Mouse (Mus musculus) liver, embryonic 14.5 days (tissue): ENCODE measurements at regions not wholly inside any gene's neighbourhood (a gene's known extent, or its start where the extent isn't known, plus 50 kb on each side); places are given as distances from the start of the nearest gene placed in this dataset.

Source experiments
- ATAC-seq: fragments of 200-750 bp; cut with Nextera tagmentation; 2 replicates; pipeline ENCODE4 v1.8.0; 2017; ENCODE audit warnings: moderate number of reproducible peaks, mild to moderate bottlenecking, moderate library complexity; ENCODE audit not compliant: insufficient read depth
- DNase-seq, 3 experiments: peaks; one replicate each; pipeline ENCODE4 v3.0.0-alpha.2; 2012 to 2013; ENCODE audit warnings: low read depth in 3 of 3, low spot score in 3 of 3
- H3K27ac ChIP-seq: fragments of 300-500 bp; sonication (generic); 2 replicates; pipeline ENCODE4 v1.5.1; 2014; ENCODE audit warnings: moderate library complexity, mild to moderate bottlenecking, control low read depth, inconsistent platforms
- H3K27me3 ChIP-seq: fragments of 300-500 bp; sonication (generic); 2 replicates; pipeline ENCODE4 v1.6.1; 2014; ENCODE audit warnings: mild to moderate bottlenecking, low read length, moderate library complexity; ENCODE audit not compliant: control insufficient read depth, insufficient read depth
- H3K36me3 ChIP-seq: fragments of 300-500 bp; sonication (generic); replicated peaks from 2 replicates; pipeline ENCODE4 v1.6.1; 2014; ENCODE audit warnings: low read depth; ENCODE audit not compliant: control insufficient read depth, insufficient read depth
- H3K4me1 ChIP-seq, 2 experiments: fragments of 200-500 bp in 1 of 2; fragments of 300-500 bp in 1 of 2; sonication (generic) in 1 of 2; replicated peaks; 2 replicates each; pipeline ENCODE4 v1.6.1; 2012 to 2014; ENCODE audit warnings: antibody characterized with exemption in 1 of 2, inconsistent platforms in 1 of 2, low read length in 1 of 2; ENCODE audit not compliant: control insufficient read depth in 2 of 2, insufficient read depth in 2 of 2
- H3K4me2 ChIP-seq: fragments of 300-500 bp; sonication (generic); 2 replicates; pipeline ENCODE4 v1.6.1; 2014; ENCODE audit warnings: low read depth, mild to moderate bottlenecking, control low read depth, moderate library complexity
- H3K4me3 ChIP-seq, 2 experiments: fragments of 200-500 bp in 1 of 2; fragments of 300-500 bp in 1 of 2; sonication (generic) in 1 of 2; 2 replicates each; pipeline ENCODE4 v1.5.1; 2012 to 2014; ENCODE audit warnings: low read depth in 2 of 2, low read length in 2 of 2, mild to moderate bottlenecking in 2 of 2, control low read depth in 1 of 2, inconsistent platforms in 1 of 2, moderate library complexity in 1 of 2; ENCODE audit not compliant: insufficient read depth in 1 of 2
- H3K9ac ChIP-seq: fragments of 300-500 bp; sonication (generic); replicated peaks from 2 replicates; pipeline ENCODE4 v1.6.1; 2014; ENCODE audit warnings: mild to moderate bottlenecking, control low read depth, moderate library complexity
- H3K9me3 ChIP-seq: fragments of 300-500 bp; sonication (generic); 2 replicates; pipeline ENCODE4 v1.6.1; 2016; ENCODE audit warnings: low read length, mixed read lengths; ENCODE audit not compliant: control insufficient read depth
- CTCF ChIP-seq: IDR thresholded peaks from 2 replicates; pipeline ENCODE4 v1.5.1; 2016; ENCODE audit warnings: antibody characterized with exemption, low read depth, control low read depth
- EP300 ChIP-seq: IDR thresholded peaks from 2 replicates; pipeline ENCODE4 v1.6.1; 2016; ENCODE audit warnings: antibody characterized with exemption, low read depth
- WGBS: fragments of 180-500 bp; shearing (Covaris S2); extraction: QIAGEN DNeasy Blood & Tissue Kit; methylation state at CpG from one replicate; pipeline ENCODE4 v1.1.7; 2014; ENCODE audit not compliant: insufficient replicate concordance; 5-methylcytosine and 5-hydroxymethylcytosine counted together

DNA sequence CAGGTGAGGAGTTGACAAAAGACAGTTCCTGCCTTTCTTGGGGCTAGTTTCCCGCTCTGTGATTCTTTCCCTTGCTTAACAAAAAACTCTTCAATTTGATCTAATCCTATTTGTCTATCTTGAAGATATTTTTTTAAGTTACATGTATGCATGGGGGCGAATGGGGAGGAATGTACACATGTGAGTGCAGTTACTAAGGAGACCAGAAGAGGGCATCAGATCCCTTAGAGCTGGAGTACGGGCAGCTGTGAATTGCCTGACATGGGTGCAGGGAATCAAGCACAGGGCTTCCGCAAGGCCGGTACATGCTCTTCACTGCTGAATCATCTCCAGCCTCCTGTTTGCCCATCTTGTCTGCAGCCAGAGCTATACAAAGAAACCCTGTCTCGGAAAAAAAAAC, 79.8 kb upstream of the Ppp2r5c start:
- no peak for DNase-seq
- H3K4me2 ChIP-seq: no peak overlapping the region
- H3K36me3 ChIP-seq: no peaks in the 10 kb centered on the region
- 77% methylated on average over 6 of the region's 6 CpGs for WGBS
- no peak overlapping the region for H3K27ac ChIP-seq
- H3K9me3 ChIP-seq: no peaks in the 10 kb centered on the region
- no peak overlapping the region for H3K9ac ChIP-seq
- H3K4me3 ChIP-seq: no peak overlapping the region
- no peak for ATAC-seq
- TF ChIP-seq CTCF (no peak), EP300 (no peak)
- H3K27me3 ChIP-seq: no peaks in the 10 kb centered on the region
- H3K4me1 ChIP-seq: no peaks in the 10 kb centered on the region

DNA sequence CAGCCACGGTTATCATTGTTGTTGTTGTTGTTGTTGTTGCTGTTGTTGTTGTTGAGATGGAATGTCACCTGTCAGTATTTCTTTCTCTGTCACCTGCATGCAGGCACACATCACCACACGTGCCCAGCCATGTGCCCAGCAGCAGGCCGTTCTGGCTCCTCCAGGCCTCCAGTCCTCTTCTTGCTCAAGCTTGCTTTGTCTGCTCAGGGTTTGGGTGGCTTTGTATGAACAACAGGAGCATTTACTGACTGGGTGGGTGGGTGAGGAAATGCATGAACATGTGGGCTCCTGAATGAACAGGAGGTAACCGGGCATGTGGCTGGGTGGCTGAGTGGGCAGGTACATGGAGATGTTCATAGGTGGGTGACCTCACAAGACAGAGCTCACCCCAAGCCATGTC, 79.1 kb upstream of the Ppp2r5c start:
- no peaks in the 10 kb centered on the region for H3K9me3 ChIP-seq
- no peaks in the 10 kb centered on the region for H3K4me1 ChIP-seq
- TF ChIP-seq EP300 (no peak), CTCF (no peak)
- no peak overlapping the region for H3K4me2 ChIP-seq
- H3K4me3 ChIP-seq: no peak overlapping the region
- H3K27me3 ChIP-seq: no peaks in the 10 kb centered on the region
- WGBS: 65% methylated on average over 4 of the region's 4 CpGs
- no peaks in the 10 kb centered on the region for H3K36me3 ChIP-seq
- no peak overlapping the region for H3K27ac ChIP-seq
- no peak for DNase-seq
- H3K9ac ChIP-seq: no peak overlapping the region
- no peak for ATAC-seq

DNA sequence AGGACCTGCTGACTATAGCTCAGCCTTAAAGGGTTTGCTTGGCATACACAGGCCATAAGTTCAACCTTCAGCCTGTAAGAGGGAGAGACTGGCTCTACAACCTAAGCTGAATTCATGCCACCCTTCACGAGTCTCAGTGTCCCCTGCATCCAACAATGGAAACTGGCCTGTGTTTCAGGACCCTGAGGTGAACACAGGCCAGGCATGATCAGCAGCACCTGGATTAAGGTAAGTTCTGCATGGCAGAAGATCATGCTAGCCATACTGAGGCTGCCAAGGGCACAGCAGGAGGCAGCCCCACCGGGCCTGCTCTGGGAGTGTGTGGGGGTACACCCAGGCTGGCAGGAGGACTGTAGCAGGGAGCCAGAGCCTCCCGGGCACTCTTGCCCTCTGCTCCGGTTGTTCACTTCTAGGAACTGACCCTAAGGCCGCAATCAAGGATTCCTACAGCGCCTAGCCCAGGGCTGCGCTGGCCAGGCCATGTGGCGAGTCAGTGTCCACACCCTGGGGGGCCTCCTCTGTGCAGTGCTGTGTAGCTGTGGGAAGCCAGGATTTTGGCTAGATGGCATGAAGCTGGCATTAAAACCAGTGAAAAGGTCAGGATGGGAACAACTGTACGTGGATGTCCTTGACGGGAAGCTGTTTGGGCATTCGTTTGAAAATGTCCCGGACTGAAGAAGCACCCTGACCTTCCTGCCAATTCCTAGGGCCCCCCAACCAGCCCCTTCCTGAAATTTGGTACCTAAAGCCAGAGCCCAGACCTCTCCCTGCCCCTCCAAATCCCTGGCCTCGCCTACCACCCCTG, 74.8 kb upstream of the Ppp2r5c start:
- WGBS: 67% methylated on average over 13 of the region's 13 CpGs

GRCm38 (mm10) chr12:110372986-110373385, 73.9 kb upstream of the Ppp2r5c start:
- TF ChIP-seq EP300 (no peak), CTCF (no peak)
- H3K4me3 ChIP-seq: no peak overlapping the region
- H3K9ac ChIP-seq: no peak overlapping the region
- peaks cover 3% of the 10 kb centered on the region for H3K27me3 ChIP-seq
- H3K4me1 ChIP-seq: no peaks in the 10 kb centered on the region
- H3K4me2 ChIP-seq: no peak overlapping the region
- DNase-seq (no peak), ATAC-seq (no peak)
- no peaks in the 10 kb centered on the region for H3K9me3 ChIP-seq
- no peaks in the 10 kb centered on the region for H3K36me3 ChIP-seq
- 53% methylated on average over 9 of the region's 9 CpGs for WGBS
- no peak overlapping the region for H3K27ac ChIP-seq

More for the DNA sequence above, 74.8 kb upstream of the Ppp2r5c start:
- no peak overlapping the region for H3K4me2 ChIP-seq
- H3K9ac ChIP-seq: no peak overlapping the region
- DNase-seq (no peak), ATAC-seq (no peak)
- H3K27ac ChIP-seq: no peak overlapping the region
- no peaks in the 10 kb centered on the region for H3K36me3 ChIP-seq
- TF ChIP-seq EP300 (no peak), CTCF (no peak)
- no peaks in the 10 kb centered on the region for H3K4me1 ChIP-seq
- peaks cover 3% of the 10 kb centered on the region for H3K27me3 ChIP-seq
- no peak overlapping the region for H3K4me3 ChIP-seq
- no peaks in the 10 kb centered on the region for H3K9me3 ChIP-seq

- TF ChIP-seq CTCF (peak; percentile 92), EP300 (no peak)
- Histone ChIP-seq H3K27me3 (peaks cover 3% of the 10 kb centered on the region), H3K9me3 (no peaks in the 10 kb centered on the region), H3K4me3 (no peak overlapping the region), H3K4me1 (no peaks in the 10 kb centered on the region), H3K36me3 (no peaks in the 10 kb centered on the region), H3K9ac (no peak overlapping the region), H3K4me2 (no peak overlapping the region), H3K27ac (no peak overlapping the region)
- WGBS: 2% methylated on average over 27 of the region's 27 CpGs
- peak; percentile 36 to 37 (median 37) for DNase-seq
- ATAC-seq: no peak
Measured at GRCm38 (mm10) chr12:110373408-110374065, 73.4 kb upstream of the Ppp2r5c start.
